Mouse (Mus musculus): Measurements from ENCODE around the gene Ccdc6. TPM values are rescaled to one million over a fixed set of nuclear protein-coding genes. Genes with fewer than 3 reads are reported as not detected.
A peak's percentile ranks its signal among the peaks of the same experiment; 100 is the strongest.

Ccdc6 gene
- total and polyA plus RNA-seq, 2 experiments: 8.4 to 10.7 TPM

- DNase-seq (ENCODE audit: extremely low read depth, low read depth, low spot score): peak; percentile 37
- Histone ChIP-seq H3K27ac (replicated peaks; ENCODE audit: insufficient read depth, low read depth, low read length) (no peak overlapping the region), H3K4me1 (ENCODE audit: control insufficient read depth, insufficient read depth, low read length) (no peaks in the 10 kb centered on the region), H3K79me2 (ENCODE audit: control insufficient read depth, insufficient read depth, low read length) (peaks cover 19% of the 10 kb centered on the region; the same call in 1 of the 2 replicates), H3K36me3 (ENCODE audit: control insufficient read depth, insufficient read depth, low read length) (no peaks in the 10 kb centered on the region), H3K27me3 (ENCODE audit: control insufficient read depth, insufficient read depth, low read length) (no peaks in the 10 kb centered on the region), H3K4me3 (ENCODE audit: insufficient read depth, low read depth, low read length) (no peak overlapping the region), H3K9ac (ENCODE audit: low read depth, low read length) (no peak overlapping the region)
- 87% methylated on average over 5 of the region's 5 CpGs for WGBS
- TF ChIP-seq CTCF (IDR thresholded peaks at IDR 0.05; ENCODE audit: low read depth, low read length) (peak; percentile 66; the same call in 1 of the 2 replicates), POLR2A (IDR thresholded peaks at IDR 0.05; ENCODE audit: extremely low read depth, insufficient read depth, low read length) (no peak)
Measured at GRCm38 (mm10) chr10:70135680-70136079, 38.8 kb downstream of the Ccdc6 start.

GRCm38 (mm10) chr10:70137652-70138051, 40.7 kb downstream of the Ccdc6 start:
- Histone ChIP-seq H3K36me3 (ENCODE audit: control insufficient read depth, insufficient read depth, low read length) (no peaks in the 10 kb centered on the region), H3K4me1 (ENCODE audit: control insufficient read depth, insufficient read depth, low read length) (no peaks in the 10 kb centered on the region), H3K9ac (ENCODE audit: low read depth, low read length) (no peak overlapping the region), H3K4me3 (ENCODE audit: insufficient read depth, low read depth, low read length) (no peak overlapping the region), H3K27me3 (ENCODE audit: control insufficient read depth, insufficient read depth, low read length) (no peaks in the 10 kb centered on the region), H3K27ac (replicated peaks; ENCODE audit: insufficient read depth, low read depth, low read length) (no peak overlapping the region), H3K79me2 (ENCODE audit: control insufficient read depth, insufficient read depth, low read length) (peaks cover 12% of the 10 kb centered on the region; the same call in 1 of the 2 replicates)
- WGBS: 92% methylated on average over 7 of the region's 7 CpGs
- TF ChIP-seq CTCF (IDR thresholded peaks at IDR 0.05; ENCODE audit: low read depth, low read length) (no peak), POLR2A (IDR thresholded peaks at IDR 0.05; ENCODE audit: extremely low read depth, insufficient read depth, low read length) (no peak)
- DNase-seq (ENCODE audit: extremely low read depth, low read depth, low spot score): no peak

GRCm38 (mm10) chr10:70138150-70138549, 41.2 kb downstream of the Ccdc6 start:
- H3K4me3 ChIP-seq (ENCODE audit: insufficient read depth, low read depth, low read length): no peak overlapping the region
- no peaks in the 10 kb centered on the region for H3K27me3 ChIP-seq (ENCODE audit: control insufficient read depth, insufficient read depth, low read length)
- TF ChIP-seq POLR2A (IDR thresholded peaks at IDR 0.05; ENCODE audit: extremely low read depth, insufficient read depth, low read length) (no peak), CTCF (IDR thresholded peaks at IDR 0.05; ENCODE audit: low read depth, low read length) (no peak)
- no peak for DNase-seq (ENCODE audit: extremely low read depth, low read depth, low spot score)
- no peaks in the 10 kb centered on the region for H3K36me3 ChIP-seq (ENCODE audit: control insufficient read depth, insufficient read depth, low read length)
- peaks cover 11% of the 10 kb centered on the region; the same call in 1 of the 2 replicates for H3K79me2 ChIP-seq (ENCODE audit: control insufficient read depth, insufficient read depth, low read length)
- no peaks in the 10 kb centered on the region for H3K4me1 ChIP-seq (ENCODE audit: control insufficient read depth, insufficient read depth, low read length)
- H3K27ac ChIP-seq (replicated peaks; ENCODE audit: insufficient read depth, low read depth, low read length): no peak overlapping the region
- no peak overlapping the region for H3K9ac ChIP-seq (ENCODE audit: low read depth, low read length)
- WGBS: 78% methylated on average over 8 of the region's 8 CpGs

GRCm38 (mm10) chr10:70139368-70139767, 42.4 kb downstream of the Ccdc6 start:
- H3K4me3 ChIP-seq (ENCODE audit: insufficient read depth, low read depth, low read length): no peak overlapping the region
- H3K4me1 ChIP-seq (ENCODE audit: control insufficient read depth, insufficient read depth, low read length): no peaks in the 10 kb centered on the region
- no peak overlapping the region for H3K27ac ChIP-seq (replicated peaks; ENCODE audit: insufficient read depth, low read depth, low read length)
- no peak for DNase-seq (ENCODE audit: extremely low read depth, low read depth, low spot score)
- WGBS: 92% methylated on average over 6 of the region's 6 CpGs
- peaks cover 11% of the 10 kb centered on the region; the same call in 1 of the 2 replicates for H3K79me2 ChIP-seq (ENCODE audit: control insufficient read depth, insufficient read depth, low read length)
- no peak overlapping the region for H3K9ac ChIP-seq (ENCODE audit: low read depth, low read length)
- peaks cover 8% of the 10 kb centered on the region; the same call in 1 of the 2 replicates for H3K36me3 ChIP-seq (ENCODE audit: control insufficient read depth, insufficient read depth, low read length)
- TF ChIP-seq CTCF (IDR thresholded peaks at IDR 0.05; ENCODE audit: low read depth, low read length) (no peak), POLR2A (IDR thresholded peaks at IDR 0.05; ENCODE audit: extremely low read depth, insufficient read depth, low read length) (no peak)
- no peaks in the 10 kb centered on the region for H3K27me3 ChIP-seq (ENCODE audit: control insufficient read depth, insufficient read depth, low read length)

- H3K27ac ChIP-seq (replicated peaks; ENCODE audit: insufficient read depth, low read depth, low read length): no peak overlapping the region
Measured at GRCm38 (mm10) chr10:70140414-70140813, 43.5 kb downstream of the Ccdc6 start.

GRCm38 (mm10) chr10:70142623-70143022, 45.7 kb downstream of the Ccdc6 start:
- Histone ChIP-seq H3K4me1 (ENCODE audit: control insufficient read depth, insufficient read depth, low read length) (no peaks in the 10 kb centered on the region), H3K36me3 (ENCODE audit: control insufficient read depth, insufficient read depth, low read length) (peaks cover 13% of the 10 kb centered on the region; the same call in 1 of the 2 replicates), H3K79me2 (ENCODE audit: control insufficient read depth, insufficient read depth, low read length) (peaks cover 11% of the 10 kb centered on the region; the same call in 1 of the 2 replicates), H3K27me3 (ENCODE audit: control insufficient read depth, insufficient read depth, low read length) (no peaks in the 10 kb centered on the region), H3K4me3 (ENCODE audit: insufficient read depth, low read depth, low read length) (no peak overlapping the region), H3K27ac (replicated peaks; ENCODE audit: insufficient read depth, low read depth, low read length) (no peak overlapping the region), H3K9ac (ENCODE audit: low read depth, low read length) (no peak overlapping the region)
- TF ChIP-seq CTCF (IDR thresholded peaks at IDR 0.05; ENCODE audit: low read depth, low read length): no peak
- no peak for TF ChIP-seq POLR2A (IDR thresholded peaks at IDR 0.05; ENCODE audit: extremely low read depth, insufficient read depth, low read length)
- 96% methylated on average over 17 of the region's 17 CpGs for WGBS
- no peak for DNase-seq (ENCODE audit: extremely low read depth, low read depth, low spot score)

More at GRCm38 (mm10) chr10:70140414-70140813, 43.5 kb downstream of the Ccdc6 start:
- Histone ChIP-seq H3K4me3 (ENCODE audit: insufficient read depth, low read depth, low read length) (no peak overlapping the region), H3K9ac (ENCODE audit: low read depth, low read length) (no peak overlapping the region), H3K79me2 (ENCODE audit: control insufficient read depth, insufficient read depth, low read length) (peaks cover 11% of the 10 kb centered on the region; the same call in 1 of the 2 replicates), H3K27me3 (ENCODE audit: control insufficient read depth, insufficient read depth, low read length) (no peaks in the 10 kb centered on the region), H3K4me1 (ENCODE audit: control insufficient read depth, insufficient read depth, low read length) (no peaks in the 10 kb centered on the region), H3K36me3 (ENCODE audit: control insufficient read depth, insufficient read depth, low read length) (peaks cover 10% of the 10 kb centered on the region; the same call in 1 of the 2 replicates)
- TF ChIP-seq CTCF (IDR thresholded peaks at IDR 0.05; ENCODE audit: low read depth, low read length) (no peak), POLR2A (IDR thresholded peaks at IDR 0.05; ENCODE audit: extremely low read depth, insufficient read depth, low read length) (no peak)
- WGBS: 93% methylated on average over 12 of the region's 12 CpGs
- no peak for DNase-seq (ENCODE audit: extremely low read depth, low read depth, low spot score)
